ENCODE assay signal across 8 mouse cellular contexts in the genomic region with DNA sequence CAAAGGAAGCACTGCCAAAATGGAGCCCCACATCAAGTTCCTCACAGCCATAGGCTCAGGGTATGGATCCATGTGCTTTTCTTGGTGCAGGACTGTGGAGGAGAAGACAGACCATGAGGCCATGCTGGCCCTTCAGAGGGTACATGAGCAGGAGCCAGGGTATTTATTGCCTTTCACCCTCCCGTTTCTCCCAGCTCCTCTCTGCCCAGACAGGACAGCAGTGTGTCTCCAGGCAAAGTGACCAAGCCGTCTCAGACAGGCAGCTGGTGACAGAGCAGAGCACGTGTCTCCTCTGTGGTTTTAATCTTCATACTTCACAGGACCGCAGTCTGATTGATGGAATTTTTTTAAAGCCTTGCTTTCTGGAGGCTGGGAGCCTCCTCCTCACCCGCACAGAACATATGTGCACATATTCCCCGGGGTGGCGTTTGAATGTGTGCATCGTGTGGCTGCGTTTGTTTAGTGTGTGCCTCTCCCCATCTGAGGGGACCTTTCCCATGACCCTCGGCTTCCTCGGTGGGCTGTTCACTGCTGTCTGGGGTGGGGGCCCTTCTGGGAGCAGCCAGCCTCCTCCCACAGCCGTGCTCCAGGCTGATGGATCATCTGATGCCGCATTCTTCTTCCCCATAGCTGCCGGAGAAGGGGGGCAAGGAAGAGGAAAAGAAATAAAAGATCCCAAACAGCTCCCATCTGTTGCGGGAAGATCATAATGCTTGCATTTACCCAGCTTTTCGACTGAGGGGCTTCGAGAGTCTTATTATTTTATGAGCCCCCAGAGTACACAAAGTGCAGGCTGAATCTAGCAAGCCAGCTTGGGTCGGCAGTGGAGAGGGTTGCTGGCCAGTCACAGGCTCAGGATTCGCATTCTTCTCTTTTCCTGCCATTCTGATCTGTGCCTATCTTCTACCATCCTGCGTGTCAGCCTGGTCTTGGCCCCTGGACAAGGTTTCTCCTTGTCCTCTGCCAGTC.
A peak's percentile ranks its signal among the peaks of the same experiment; 100 is the strongest.
DNase-seq lines count a peak whose midpoint lies in the region; ATAC-seq and TF ChIP-seq lines count a peak whose summit lies in the region.

No protein-coding gene starts in this region.

- no peak overlapping the region for H3K9ac ChIP-seq in kidney, embryonic 16.5 days (replicated peaks; ENCODE audit: low read length)
- H3K9ac ChIP-seq in intestine, embryonic 16.5 days (ENCODE audit: low read depth, low read length) = no peak overlapping the region
- no peak overlapping the region for H3K9ac ChIP-seq in midbrain, postnatal 0 days (replicated peaks; ENCODE audit: low read length, poor library complexity, severe bottlenecking)
- no peak overlapping the region for H3K9ac ChIP-seq in liver, embryonic 11.5 days (ENCODE audit: low read depth, low read length)

- no peaks in the 10 kb centered on the region for H3K9me3 ChIP-seq in kidney, embryonic 16.5 days (ENCODE audit: low read length)
- H3K9me3 ChIP-seq in intestine, embryonic 16.5 days (ENCODE audit: control insufficient read depth, low read length) = no peaks in the 10 kb centered on the region
- no peaks in the 10 kb centered on the region for H3K9me3 ChIP-seq in midbrain, postnatal 0 days (ENCODE audit: low read length)
- no peaks in the 10 kb centered on the region for H3K9me3 ChIP-seq in liver, embryonic 11.5 days (ENCODE audit: control insufficient read depth, low read length)

- ATAC-seq in kidney, embryonic 16.5 days (ENCODE audit: low FRiP score, low TSS enrichment) = peak; percentile 92
- ATAC-seq in intestine, embryonic 16.5 days = peak; percentile 82
- ATAC-seq in midbrain, postnatal 0 days (ENCODE audit: low FRiP score) = peak; percentile 83
- ATAC-seq in liver, embryonic 11.5 days (replicated peaks; ENCODE audit: low FRiP score) = no peak

- WGBS in kidney, embryonic 16.5 days = 14% methylated on average over 20 of the region's 20 CpGs
- WGBS in intestine, embryonic 16.5 days = 18% methylated on average over 20 of the region's 20 CpGs
- WGBS in midbrain, postnatal 0 days = 34% methylated on average over 20 of the region's 20 CpGs
- WGBS in thymus, adult 2 months = 62% methylated on average over 20 of the region's 20 CpGs
- WGBS in liver, embryonic 11.5 days = 51% methylated on average over 20 of the region's 20 CpGs

- H3K4me3 ChIP-seq in kidney, embryonic 16.5 days (ENCODE audit: low read length) = peak overlapping the region; percentile 4; the same call in 1 of the 2 replicates
- H3K4me3 ChIP-seq in intestine, embryonic 16.5 days (ENCODE audit: low read length) = no peak overlapping the region
- H3K4me3 ChIP-seq in midbrain, postnatal 0 days (ENCODE audit: low read depth, low read length) = no peak overlapping the region
- H3K4me3 ChIP-seq in thymus, adult 2 months (ENCODE audit: control insufficient read depth, insufficient read depth, low read length) = no peak overlapping the region
- H3K4me3 ChIP-seq in liver, embryonic 11.5 days (ENCODE audit: low read depth, low read length) = no peak overlapping the region

- H3K4me1 ChIP-seq in kidney, embryonic 16.5 days (ENCODE audit: insufficient read depth, low read length) = peaks cover 13% of the 10 kb centered on the region
- peaks cover 22% of the 10 kb centered on the region for H3K4me1 ChIP-seq in intestine, embryonic 16.5 days (ENCODE audit: control insufficient read depth, insufficient read depth, low read length)
- peaks cover 4% of the 10 kb centered on the region; the same call in 1 of the 2 replicates for H3K4me1 ChIP-seq in midbrain, postnatal 0 days (ENCODE audit: insufficient read depth, low read length)
- H3K4me1 ChIP-seq in thymus, adult 2 months (replicated peaks; ENCODE audit: control insufficient read depth, insufficient read depth, low read length) = no peaks in the 10 kb centered on the region
- no peaks in the 10 kb centered on the region for H3K4me1 ChIP-seq in liver, embryonic 11.5 days (replicated peaks; ENCODE audit: control insufficient read depth, insufficient read depth, low read length)

- DNase-seq in kidney, postnatal 25 days = no peak
- DNase-seq in embryo, embryonic 11.5 days (ENCODE audit: low read depth, low spot score) = peak; percentile 64
- peak; percentile 40 for DNase-seq in midbrain, postnatal 0 days (ENCODE audit: low spot score)
- no peak for DNase-seq in adrenal gland, adult 2 months
- no peak for DNase-seq in thymus, adult 2 months
- no peak for DNase-seq in liver, embryonic 11.5 days (ENCODE audit: low spot score)

- no peaks in the 10 kb centered on the region for H3K36me3 ChIP-seq in kidney, embryonic 16.5 days (ENCODE audit: insufficient read depth, low read length)
- H3K36me3 ChIP-seq in intestine, embryonic 16.5 days (ENCODE audit: control insufficient read depth, insufficient read depth, low read length) = no peaks in the 10 kb centered on the region
- H3K36me3 ChIP-seq in midbrain, postnatal 0 days (ENCODE audit: insufficient read depth, low read length) = no peaks in the 10 kb centered on the region
- H3K36me3 ChIP-seq in thymus, adult 2 months (ENCODE audit: control insufficient read depth, insufficient read depth, low read length) = no peaks in the 10 kb centered on the region
- no peaks in the 10 kb centered on the region for H3K36me3 ChIP-seq in liver, embryonic 11.5 days (ENCODE audit: control insufficient read depth, insufficient read depth, low read length)

- TF ChIP-seq CTCF in midbrain, postnatal 0 days (IDR thresholded peaks at IDR 0.05) = no peak
- TF ChIP-seq CTCF in thymus, adult 2 months (IDR thresholded peaks at IDR 0.05; ENCODE audit: borderline replicate concordance, control insufficient read depth, extremely low read depth, insufficient read depth, low read length, poor library complexity) = no peak

- peak overlapping the region; percentile 39; the same call in 1 of the 2 replicates for H3K27ac ChIP-seq in kidney, embryonic 16.5 days (ENCODE audit: low read length)
- peak overlapping the region; percentile 60 for H3K27ac ChIP-seq in intestine, embryonic 16.5 days (ENCODE audit: low read length)
- H3K27ac ChIP-seq in midbrain, postnatal 0 days (ENCODE audit: low read depth, low read length) = no peak overlapping the region
- no peak overlapping the region for H3K27ac ChIP-seq in thymus, adult 2 months (ENCODE audit: control insufficient read depth, insufficient read depth, low read length)
- H3K27ac ChIP-seq in liver, embryonic 11.5 days (ENCODE audit: low read depth, low read length) = no peak overlapping the region

- H3K27me3 ChIP-seq in kidney, embryonic 16.5 days (ENCODE audit: insufficient read depth, low read length) = no peaks in the 10 kb centered on the region
- H3K27me3 ChIP-seq in intestine, embryonic 16.5 days (replicated peaks; ENCODE audit: control insufficient read depth, insufficient read depth, low read length) = no peaks in the 10 kb centered on the region
- no peaks in the 10 kb centered on the region for H3K27me3 ChIP-seq in midbrain, postnatal 0 days (ENCODE audit: insufficient read depth, low read length)
- H3K27me3 ChIP-seq in thymus, adult 2 months (ENCODE audit: control insufficient read depth, insufficient read depth, low read length) = no peaks in the 10 kb centered on the region
- H3K27me3 ChIP-seq in liver, embryonic 11.5 days (replicated peaks; ENCODE audit: control insufficient read depth, insufficient read depth, low read length) = no peaks in the 10 kb centered on the region

- no peak for TF ChIP-seq POLR2A in thymus, adult 2 months (IDR thresholded peaks at IDR 0.05; ENCODE audit: control insufficient read depth, extremely low read depth, insufficient read depth, low read length, poor library complexity)

- H3K4me2 ChIP-seq in kidney, embryonic 16.5 days (replicated peaks; ENCODE audit: low read depth, low read length) = peak overlapping the region; percentile 47
- peak overlapping the region; percentile 5 for H3K4me2 ChIP-seq in intestine, embryonic 16.5 days (ENCODE audit: low read depth, low read length)
- peak overlapping the region; percentile 10; the same call in 1 of the 2 replicates for H3K4me2 ChIP-seq in midbrain, postnatal 0 days (ENCODE audit: low read depth, low read length, poor library complexity, severe bottlenecking)
- H3K4me2 ChIP-seq in liver, embryonic 11.5 days = no peak overlapping the region; the same call in 1 of the 2 replicates

Comparison
In these comparisons a context has a peak if more than half of its experiments do, and no peak if none do; other contexts are left out.
1. H3K27ac ChIP-seq: peak in kidney, embryonic 16.5 days (single experiment) and intestine, embryonic 16.5 days (single experiment); none in midbrain, postnatal 0 days (single experiment), thymus, adult 2 months (single experiment) and liver, embryonic 11.5 days (single experiment).
2. DNase-seq: peak in embryo, embryonic 11.5 days (single experiment) and midbrain, postnatal 0 days (single experiment); none in kidney, postnatal 25 days (0 of 2), adrenal gland, adult 2 months (single experiment), thymus, adult 2 months (single experiment) and liver, embryonic 11.5 days (single experiment).